Mouse (Mus musculus): Measurements from ENCODE around the gene Pxt1. TPM values are rescaled to one million over a fixed set of nuclear protein-coding genes. Genes with fewer than 3 reads are reported as not detected.

The Pxt1 gene
- polyA plus RNA-seq, 2 experiments, result 0.14 to 0.23 TPM

DNA sequence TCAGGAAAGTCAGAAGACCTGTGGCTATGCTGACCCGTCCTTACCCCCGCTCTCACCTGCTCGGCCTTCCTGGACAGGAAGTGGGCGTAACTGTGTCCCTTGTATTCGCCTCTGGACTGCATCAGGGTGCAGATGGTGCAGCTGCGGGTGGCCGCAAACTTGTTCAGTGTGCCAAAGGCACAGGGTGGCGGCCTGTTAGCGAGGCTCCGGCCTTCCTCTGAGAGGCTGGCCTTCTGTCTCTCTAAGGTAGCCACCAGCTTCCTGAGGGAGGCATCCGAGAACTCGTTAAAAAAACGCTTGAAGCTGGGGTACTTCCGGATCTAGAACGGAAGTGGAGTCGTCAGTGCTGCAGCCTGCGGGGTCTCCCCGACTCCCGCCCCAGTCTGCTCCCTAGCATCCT lies 44.2 kb downstream of the Pxt1 start:
- H3K4me1 ChIP-seq (replicated peaks; ENCODE audit: control insufficient read depth in 2 of 2, insufficient read depth in 2 of 2, low read length in 1 of 2), result no peaks in the 10 kb centered on the region; a peak in 1 of 4 replicates
- whole genome bisulfite sequencing (ENCODE audit: insufficient replicate concordance), result 56% methylated on average over 19 of the region's 19 CpGs
- H3K9ac ChIP-seq (replicated peaks), result no peak overlapping the region
- TF ChIP-seq CTCF (IDR thresholded peaks at IDR 0.05; ENCODE audit: low read depth), result no peak
- no peak for TF ChIP-seq EP300 (IDR thresholded peaks at IDR 0.05; ENCODE audit: low read depth)
- H3K27me3 ChIP-seq (ENCODE audit: control insufficient read depth, insufficient read depth, low read length), result no peaks in the 10 kb centered on the region
- H3K36me3 ChIP-seq (replicated peaks; ENCODE audit: control insufficient read depth, insufficient read depth, low read depth), result no peaks in the 10 kb centered on the region
- H3K9me3 ChIP-seq (ENCODE audit: control insufficient read depth, low read length), result no peaks in the 10 kb centered on the region
- no peak overlapping the region for H3K4me3 ChIP-seq (ENCODE audit: insufficient read depth in 1 of 2, low read depth in 2 of 2, low read length in 2 of 2)
- no peak for ATAC-seq (ENCODE audit: insufficient read depth)
- no peak for DNase-seq (ENCODE audit: low read depth in 3 of 3, low spot score in 3 of 3)
- no peak overlapping the region for H3K27ac ChIP-seq
- no peak overlapping the region for H3K4me2 ChIP-seq (ENCODE audit: low read depth)

DNA sequence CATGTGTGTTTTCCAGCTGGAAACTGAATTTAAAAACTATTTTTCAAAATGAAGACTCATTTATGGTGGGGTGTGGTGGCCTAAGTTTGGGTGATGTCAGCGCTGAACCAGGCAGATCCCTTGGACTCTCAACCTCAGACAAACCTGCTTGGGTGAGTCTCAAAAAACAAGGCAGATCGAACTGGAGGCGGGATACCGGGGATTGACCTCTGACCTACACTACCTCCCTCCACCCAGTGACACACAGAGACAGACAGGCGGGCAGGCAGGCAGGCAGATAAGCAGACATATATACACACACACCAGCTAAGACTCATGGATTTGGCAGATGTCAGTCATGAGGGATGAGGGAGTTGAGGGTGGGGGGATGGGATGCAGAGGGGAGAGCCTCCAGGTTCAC lies 45.4 kb downstream of the Pxt1 start:
- peaks cover 0 to 2% of the 10 kb centered on the region in 2 experiments; a peak in 2 of 4 replicates for H3K4me1 ChIP-seq (replicated peaks; ENCODE audit: control insufficient read depth in 2 of 2, insufficient read depth in 2 of 2, low read length in 1 of 2)
- TF ChIP-seq EP300 (IDR thresholded peaks at IDR 0.05; ENCODE audit: low read depth) (no peak), CTCF (IDR thresholded peaks at IDR 0.05; ENCODE audit: low read depth) (no peak)
- DNase-seq (ENCODE audit: low read depth in 3 of 3, low spot score in 3 of 3) (no peak), ATAC-seq (ENCODE audit: insufficient read depth) (no peak)
- H3K27me3 ChIP-seq (ENCODE audit: control insufficient read depth, insufficient read depth, low read length), result no peaks in the 10 kb centered on the region
- WGBS (ENCODE audit: insufficient replicate concordance), result 60% methylated on average over 5 of the region's 5 CpGs
- no peak overlapping the region for H3K9ac ChIP-seq (replicated peaks)
- no peak overlapping the region for H3K4me2 ChIP-seq (ENCODE audit: low read depth)
- no peak overlapping the region for H3K4me3 ChIP-seq (ENCODE audit: insufficient read depth in 1 of 2, low read depth in 2 of 2, low read length in 2 of 2)
- H3K27ac ChIP-seq, result no peak overlapping the region
- H3K36me3 ChIP-seq (replicated peaks; ENCODE audit: control insufficient read depth, insufficient read depth, low read depth), result no peaks in the 10 kb centered on the region
- H3K9me3 ChIP-seq (ENCODE audit: control insufficient read depth, low read length), result no peaks in the 10 kb centered on the region

DNA sequence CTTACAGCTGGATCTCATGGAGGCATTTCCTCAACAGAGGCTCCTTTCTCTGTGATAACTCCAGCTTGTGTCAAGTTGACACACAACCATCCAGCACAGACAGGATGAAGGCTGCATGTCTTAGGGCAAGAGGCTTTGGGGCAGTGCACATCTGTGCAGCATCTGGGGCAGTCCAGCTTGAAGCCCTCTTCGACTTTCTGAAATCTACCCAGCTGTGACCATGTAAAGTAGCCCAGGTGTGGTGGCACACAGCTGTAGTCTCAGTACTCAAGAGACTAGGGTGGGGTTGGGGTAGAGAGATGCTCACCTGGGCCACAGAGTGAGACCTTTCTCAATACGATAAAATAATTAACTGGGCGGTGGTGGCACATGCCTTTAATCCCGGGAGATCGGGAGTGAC lies 45.8 kb downstream of the Pxt1 start:
- TF ChIP-seq CTCF (IDR thresholded peaks at IDR 0.05; ENCODE audit: low read depth), result no peak
- no peak for TF ChIP-seq EP300 (IDR thresholded peaks at IDR 0.05; ENCODE audit: low read depth)
- no peak for DNase-seq (ENCODE audit: low read depth in 3 of 3, low spot score in 3 of 3)
- Histone ChIP-seq H3K36me3 (replicated peaks; ENCODE audit: control insufficient read depth, insufficient read depth, low read depth) (no peaks in the 10 kb centered on the region), H3K9ac (replicated peaks) (no peak overlapping the region), H3K4me2 (ENCODE audit: low read depth) (no peak overlapping the region), H3K27ac (no peak overlapping the region), H3K27me3 (ENCODE audit: control insufficient read depth, insufficient read depth, low read length) (no peaks in the 10 kb centered on the region), H3K4me1 (replicated peaks; ENCODE audit: control insufficient read depth in 2 of 2, insufficient read depth in 2 of 2, low read length in 1 of 2) (peaks cover 0 to 2% of the 10 kb centered on the region in 2 experiments; a peak in 2 of 4 replicates), H3K9me3 (ENCODE audit: control insufficient read depth, low read length) (no peaks in the 10 kb centered on the region), H3K4me3 (ENCODE audit: insufficient read depth in 1 of 2, low read depth in 2 of 2, low read length in 2 of 2) (no peak overlapping the region)
- ATAC-seq (ENCODE audit: insufficient read depth), result no peak
- WGBS (ENCODE audit: insufficient replicate concordance), result 76% methylated on average over 5 of the region's 5 CpGs

DNA sequence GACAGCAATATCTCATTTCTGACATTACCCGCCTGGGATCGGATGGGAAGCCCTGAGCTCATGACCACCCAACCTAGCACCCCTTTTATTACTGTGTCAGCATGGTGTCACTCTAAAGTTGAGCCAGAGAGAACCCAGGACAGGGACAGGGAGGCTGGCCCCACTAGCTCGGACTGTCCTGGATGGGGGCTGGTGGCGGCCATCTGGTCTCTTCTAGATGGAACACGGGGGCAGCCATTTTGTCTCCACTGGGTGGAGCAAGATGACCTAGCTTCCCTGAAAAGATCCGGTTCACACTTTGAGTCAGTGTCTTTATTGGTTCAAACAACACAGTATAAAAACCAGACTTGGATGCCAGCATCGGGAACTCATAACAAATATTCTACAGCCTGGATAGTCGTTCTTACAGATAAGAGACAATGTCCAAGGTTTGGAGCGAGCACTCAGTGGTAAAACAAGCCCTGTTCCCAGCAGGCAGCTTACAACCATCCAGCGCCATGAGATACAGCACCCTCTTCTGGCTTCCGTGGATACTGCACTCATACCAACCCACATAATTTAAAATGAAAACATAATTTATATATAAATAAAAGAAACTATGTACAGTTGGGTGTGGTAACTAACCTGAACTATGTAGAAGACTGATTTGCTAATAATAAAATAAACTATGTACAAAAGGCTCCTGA lies 47.4 kb downstream of the Pxt1 start:
- DNase-seq (ENCODE audit: low read depth in 3 of 3, low spot score in 3 of 3) (no peak), ATAC-seq (ENCODE audit: insufficient read depth) (no peak)
- H3K27ac ChIP-seq, result no peak overlapping the region
- no peak overlapping the region for H3K4me3 ChIP-seq (ENCODE audit: insufficient read depth in 1 of 2, low read depth in 2 of 2, low read length in 2 of 2)
- H3K27me3 ChIP-seq (ENCODE audit: control insufficient read depth, insufficient read depth, low read length), result no peaks in the 10 kb centered on the region
- no peaks in the 10 kb centered on the region for H3K9me3 ChIP-seq (ENCODE audit: control insufficient read depth, low read length)
- 79% methylated on average over 11 of the region's 11 CpGs for WGBS (ENCODE audit: insufficient replicate concordance)
- no peak overlapping the region for H3K4me2 ChIP-seq (ENCODE audit: low read depth)
- H3K4me1 ChIP-seq (replicated peaks; ENCODE audit: control insufficient read depth in 2 of 2, insufficient read depth in 2 of 2, low read length in 1 of 2), result peaks cover 0 to 2% of the 10 kb centered on the region in 2 experiments; a peak in 2 of 4 replicates
- no peaks in the 10 kb centered on the region for H3K36me3 ChIP-seq (replicated peaks; ENCODE audit: control insufficient read depth, insufficient read depth, low read depth)
- TF ChIP-seq EP300 (IDR thresholded peaks at IDR 0.05; ENCODE audit: low read depth) (no peak), CTCF (IDR thresholded peaks at IDR 0.05; ENCODE audit: low read depth) (peak; percentile 64)
- no peak overlapping the region for H3K9ac ChIP-seq (replicated peaks)

DNA sequence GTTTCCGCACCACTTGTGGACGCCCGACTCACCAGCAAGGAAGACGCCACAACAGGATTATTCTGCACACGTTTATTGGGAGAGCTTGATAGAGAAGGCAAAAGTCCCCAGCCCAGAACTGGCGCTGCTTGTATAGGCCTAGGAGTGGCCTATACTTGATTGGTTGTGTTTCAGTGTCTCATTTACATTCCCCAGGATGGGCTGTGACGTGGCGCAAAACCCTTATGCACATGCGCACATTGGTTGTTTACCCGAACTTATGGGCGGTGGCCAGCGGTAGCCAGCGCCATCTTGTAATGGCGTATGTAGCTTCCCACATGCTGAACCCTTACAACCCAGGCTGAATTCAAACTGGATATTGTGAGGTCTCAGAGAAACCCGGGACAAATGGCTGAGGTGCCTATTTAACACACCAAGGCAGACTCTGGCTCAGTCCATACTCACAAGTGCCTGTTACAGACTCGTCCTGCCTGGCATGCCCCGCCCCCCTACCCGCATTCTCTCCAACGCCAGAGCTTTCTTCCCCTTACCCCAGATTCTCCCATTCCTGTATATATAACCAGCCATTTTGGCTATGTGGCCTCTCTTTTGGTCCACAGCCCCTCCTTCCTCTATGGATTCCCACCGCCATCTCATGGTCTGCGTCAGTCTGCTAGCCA lies 48.3 kb downstream of the Pxt1 start:
- TF ChIP-seq EP300 (IDR thresholded peaks at IDR 0.05; ENCODE audit: low read depth), result no peak
- Histone ChIP-seq H3K4me2 (ENCODE audit: low read depth) (no peak overlapping the region), H3K27me3 (ENCODE audit: control insufficient read depth, insufficient read depth, low read length) (no peaks in the 10 kb centered on the region), H3K4me1 (replicated peaks; ENCODE audit: control insufficient read depth in 2 of 2, insufficient read depth in 2 of 2, low read length in 1 of 2) (peaks cover 0 to 2% of the 10 kb centered on the region in 2 experiments; a peak in 2 of 4 replicates), H3K9me3 (ENCODE audit: control insufficient read depth, low read length) (no peaks in the 10 kb centered on the region), H3K9ac (replicated peaks) (no peak overlapping the region), H3K4me3 (ENCODE audit: insufficient read depth in 1 of 2, low read depth in 2 of 2, low read length in 2 of 2) (no peak overlapping the region), H3K27ac (no peak overlapping the region), H3K36me3 (replicated peaks; ENCODE audit: control insufficient read depth, insufficient read depth, low read depth) (no peaks in the 10 kb centered on the region)
- WGBS (ENCODE audit: insufficient replicate concordance), result 84% methylated on average over 21 of the region's 21 CpGs
- DNase-seq (ENCODE audit: low read depth in 3 of 3, low spot score in 3 of 3) (no peak), ATAC-seq (ENCODE audit: insufficient read depth) (no peak)

Measured in liver, embryonic 14.5 days (tissue).